Comparison of ENCODE assay signal across 19 mouse cellular contexts in the genomic region with DNA sequence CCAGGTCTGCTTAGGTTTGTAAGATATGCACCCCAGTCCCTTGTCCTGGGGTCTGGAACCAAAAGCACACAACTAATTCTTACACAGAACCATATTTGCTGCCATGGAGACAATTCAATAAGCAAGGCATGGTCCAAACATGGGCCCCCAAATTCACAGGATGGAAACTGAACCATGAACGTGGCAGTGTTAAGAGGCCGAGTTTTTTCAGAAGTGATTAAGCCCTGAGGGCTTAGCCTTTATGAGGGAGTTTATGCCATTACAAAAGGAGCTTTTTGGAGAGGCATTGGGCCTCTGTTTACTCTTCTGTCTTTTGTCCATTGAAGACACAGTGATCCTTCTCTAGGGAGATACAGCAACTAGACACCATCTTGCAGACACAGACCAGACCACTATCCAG.
"Had no signal": no experiment of that assay in that cellular context is flagged by ENCODE, and none has a peak within 500 bp of the region (broad histone marks: within the 10 kb centered on the region; RNA-seq: fewer than 3 reads in every experiment).

No protein-coding gene starts in this region.

- H3K4me2 ChIP-seq: limb, embryonic 13.5 days; liver, embryonic 12.5 days; liver, embryonic 15.5 days; lung, embryonic 15.5 days; neural tube, embryonic 13.5 days had no signal

- H3K9ac ChIP-seq: limb, embryonic 13.5 days; liver, embryonic 12.5 days; liver, embryonic 15.5 days; lung, embryonic 15.5 days; neural tube, embryonic 13.5 days had no signal

- H3K36me3 ChIP-seq: limb, embryonic 10.5 days; limb, embryonic 13.5 days; liver, embryonic 12.5 days; liver, embryonic 15.5 days; lung, embryonic 15.5 days; midbrain, embryonic 10.5 days; neural tube, embryonic 13.5 days had no signal

- H3K27me3 ChIP-seq: limb, embryonic 13.5 days; liver, embryonic 12.5 days; lung, embryonic 15.5 days; neural tube, embryonic 13.5 days had no signal

- H3K27ac ChIP-seq: layer of hippocampus, adult 2 months; limb, embryonic 10.5 days; limb, embryonic 13.5 days; liver, embryonic 12.5 days; liver, embryonic 15.5 days; lung, embryonic 15.5 days; midbrain, embryonic 10.5 days; stomach, postnatal 0 days had no signal

- H3K4me3 ChIP-seq: layer of hippocampus, adult 2 months; limb, embryonic 10.5 days; limb, embryonic 13.5 days; liver, embryonic 12.5 days; liver, embryonic 15.5 days; lung, embryonic 15.5 days; megakaryocyte, embryonic 14.5 days; midbrain, embryonic 10.5 days; neural tube, embryonic 13.5 days had no signal

- H3K9me3 ChIP-seq: limb, embryonic 10.5 days; limb, embryonic 13.5 days; liver, embryonic 12.5 days; liver, embryonic 15.5 days; lung, embryonic 15.5 days; megakaryocyte, embryonic 14.5 days; midbrain, embryonic 10.5 days; neural tube, embryonic 13.5 days had no signal

- ATAC-seq: liver, embryonic 12.5 days had no signal

- H3K4me1 ChIP-seq: lung, embryonic 15.5 days had no signal

- DNase-seq: kidney, postnatal 14 days; layer of hippocampus, adult 9-11 months; liver; lung, adult 18-20 months; lung, postnatal 10 days; lung, postnatal 36 days; midbrain, embryonic 14.5 days; thymus, adult 2 months; thymus, postnatal 25 days had no signal
